Mouse (Mus musculus) v-Abl transformed pro-B cells (cell line): ENCODE results near the gene Pgls.

Source experiments
- in situ Hi-C, 2 experiments: fragments of 400-800 bp; cut with MboI; formaldehyde crosslinking; loops; one replicate each; pipeline ENCODE4 v1.15.1; 2025; ENCODE audit not compliant: unreplicated experiment in 2 of 2

Gene Pgls

DNA sequence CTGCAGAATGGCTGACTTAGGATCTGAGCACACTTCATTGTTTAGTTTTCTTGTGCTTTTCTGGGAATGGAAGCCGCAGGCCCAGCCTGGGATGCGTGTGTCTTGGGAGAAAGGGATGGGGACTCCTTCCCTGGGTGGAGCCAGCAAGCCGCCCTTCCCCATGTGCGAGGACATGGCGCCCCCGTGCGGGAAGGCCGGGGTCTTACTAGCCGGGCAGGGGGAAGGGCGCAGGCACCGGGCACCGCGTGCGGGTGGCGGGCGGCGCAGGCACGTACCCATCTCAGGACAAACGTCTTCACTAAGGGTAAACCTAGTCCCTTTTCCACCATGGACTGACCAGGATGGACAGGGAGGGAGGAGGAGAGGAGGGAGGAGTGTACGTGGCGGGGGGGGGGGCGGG is 41.2 kb downstream of the Pgls start:
- in situ Hi-C loops, result loop anchor here (5.0 kb wide), 2 partner anchors 36 to 71 kb away; partner anchors contain the start of gene Fam129c (in 1 of the 2)

DNA sequence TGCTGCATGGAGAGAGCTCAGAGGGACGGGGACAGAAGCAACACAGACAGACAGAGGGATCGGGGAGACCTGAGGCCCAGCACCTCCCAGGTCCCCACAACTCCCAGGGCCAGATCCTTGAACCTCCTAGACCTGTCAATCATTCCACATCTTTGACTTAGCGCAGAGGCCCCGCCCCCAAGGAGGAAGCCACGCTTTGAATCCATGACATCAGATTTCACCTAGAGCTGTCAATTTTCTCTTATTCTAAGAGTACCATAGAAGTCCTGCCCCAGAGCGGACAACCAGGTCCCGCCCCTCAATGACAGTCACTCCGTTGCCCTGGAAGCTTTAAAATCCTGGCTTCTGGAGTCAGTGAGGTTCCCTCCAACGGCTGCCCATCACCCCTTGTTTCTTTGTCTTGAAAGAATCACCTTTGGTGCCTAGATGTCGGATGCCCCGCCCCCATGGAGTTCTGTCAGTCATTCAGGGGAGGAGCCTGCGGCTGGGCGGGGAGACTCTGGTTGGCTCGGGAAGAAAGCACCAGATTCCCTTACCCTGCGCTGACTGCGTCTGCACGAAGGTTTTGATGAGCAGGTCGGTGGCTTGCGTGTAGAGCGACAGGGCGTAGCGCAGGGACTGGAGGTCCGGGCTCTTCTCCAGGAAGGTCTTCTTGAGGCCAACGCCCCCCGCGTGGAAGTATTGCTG is 42.1 kb downstream of the Pgls start:
- in situ Hi-C loops, result loop anchor here (5.0 kb wide), 2 partner anchors 37 to 72 kb away; partner anchors contain the start of gene Fam129c (in 1 of the 2)

DNA sequence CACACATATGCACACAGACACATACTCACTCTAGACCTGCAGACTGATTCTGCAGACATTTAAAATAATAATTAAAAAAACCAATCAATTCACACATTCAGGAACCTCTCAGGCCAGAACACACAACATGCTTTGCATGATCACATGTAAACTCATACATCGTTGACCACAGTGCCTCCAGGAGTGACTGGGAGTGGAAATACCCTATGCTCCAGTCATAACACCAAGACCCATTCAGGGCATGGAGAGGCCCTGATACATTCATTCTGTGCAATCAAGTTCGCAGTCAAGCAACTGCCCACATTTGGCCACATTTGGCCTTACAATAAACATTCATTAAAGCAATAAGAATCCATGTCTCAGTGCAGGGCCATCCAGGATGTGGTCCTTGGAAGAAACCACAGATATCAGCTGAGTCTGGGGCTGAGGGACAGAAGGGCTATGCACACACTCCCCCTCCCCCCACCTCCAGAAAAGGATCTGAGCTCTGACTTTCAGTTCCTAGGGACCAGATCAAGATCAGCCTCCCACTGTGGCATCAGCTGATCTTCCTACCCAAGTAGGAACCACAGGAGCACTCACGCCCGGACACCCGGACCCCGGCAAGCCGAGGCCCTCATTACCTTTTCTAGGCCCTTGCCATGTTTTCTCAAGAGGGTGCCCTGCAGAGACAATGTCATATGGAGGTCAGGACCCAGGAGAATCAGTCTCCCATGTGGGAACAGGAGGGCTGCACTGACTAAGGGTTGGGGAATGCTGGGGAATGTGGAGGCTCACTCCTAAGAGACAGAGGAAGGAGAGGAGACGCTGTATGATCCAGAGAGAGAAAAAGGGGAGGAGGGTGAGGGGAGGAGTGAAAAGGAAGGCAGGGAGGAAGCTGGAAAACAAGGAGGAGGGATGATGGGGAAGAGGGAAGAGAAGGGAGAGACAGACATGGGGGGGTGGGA is 45.4 kb downstream of the Pgls start:
- in situ Hi-C loops, result no loop called here

DNA sequence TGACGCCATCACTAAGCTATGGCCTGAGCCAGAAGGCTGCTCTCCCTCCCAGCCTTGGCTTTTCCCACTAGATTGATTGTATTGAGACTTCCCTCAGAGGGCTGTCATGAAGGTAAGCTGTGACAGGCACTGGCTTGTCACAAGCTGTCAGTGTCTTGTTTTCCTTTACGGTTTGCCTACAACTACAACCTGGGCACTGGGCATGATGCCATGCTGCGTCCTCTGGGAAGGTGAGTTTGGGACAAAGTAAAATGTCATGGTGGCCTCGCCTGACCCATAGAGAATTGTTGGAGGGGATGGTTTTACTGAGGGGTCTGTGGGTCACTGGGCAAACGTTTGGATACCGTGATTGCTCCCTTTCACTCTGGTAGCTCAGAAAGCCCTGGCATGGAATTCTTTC is 46.3 kb downstream of the Pgls start:
- in situ Hi-C loops, result no loop called here

DNA sequence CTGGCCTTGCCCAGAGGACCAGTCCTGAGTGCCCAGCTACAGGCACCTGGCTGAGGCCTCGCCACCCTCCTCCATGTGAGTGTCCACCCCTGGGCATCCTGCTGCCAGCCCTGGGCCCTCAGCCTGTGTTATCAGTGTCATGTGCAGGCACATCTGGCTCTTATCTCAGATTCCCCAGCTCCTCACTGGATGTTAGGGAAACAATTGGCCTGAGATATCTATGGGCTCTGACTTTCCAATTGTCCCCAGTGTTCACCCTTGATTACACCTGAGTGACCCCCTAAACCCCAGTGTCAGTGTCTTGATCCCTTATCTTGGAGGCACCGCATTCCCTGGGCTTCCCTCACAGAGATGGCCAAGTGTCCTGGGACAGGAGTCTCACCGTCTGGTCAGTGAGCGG is 47.3 kb downstream of the Pgls start:
- in situ Hi-C loops, result no loop called here

DNA sequence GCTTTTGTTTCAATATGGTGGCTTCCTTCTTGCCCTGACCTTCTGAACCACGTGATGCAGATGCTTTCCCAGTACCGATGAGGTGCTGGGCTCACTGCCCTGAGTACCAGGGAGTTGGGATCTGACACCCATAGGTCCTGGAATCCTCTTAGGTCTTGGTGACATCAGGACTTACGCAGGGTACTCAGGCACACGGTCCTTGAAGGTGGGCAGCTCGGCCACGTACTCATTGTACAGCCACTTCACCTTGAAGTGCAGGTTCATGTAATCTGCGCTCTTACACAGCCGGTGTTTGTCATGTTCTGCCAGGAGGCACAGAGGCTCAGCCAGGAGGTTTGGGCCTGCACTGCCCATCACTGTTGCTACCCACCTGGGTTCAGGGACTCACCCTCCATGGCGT is 53.5 kb downstream of the Pgls start:
- in situ Hi-C loops, result no loop called here
